In genomic region chr11:84523321-84523831, GRCm38 (mm10) we compare ENCODE assay signal across 8 mouse cellular contexts. TPM values are rescaled to one million over a fixed set of nuclear protein-coding genes. Genes with fewer than 3 reads are reported as not detected.
DNase-seq lines count a peak whose midpoint lies in the region; ATAC-seq lines count a peak whose summit lies in the region.

No protein-coding gene starts in this region.

- H3K27me3 ChIP-seq in forebrain, embryonic 11.5 days (ENCODE audit: control insufficient read depth, insufficient read depth, low read length): peaks cover 98% of the 10 kb centered on the region
- peaks cover 100% of the 10 kb centered on the region for H3K27me3 ChIP-seq in limb, embryonic 10.5 days (ENCODE audit: low read depth, poor library complexity, severe bottlenecking)

- no peaks in the 10 kb centered on the region for H3K36me3 ChIP-seq in forebrain, embryonic 11.5 days (ENCODE audit: control insufficient read depth, insufficient read depth, low read length)
- H3K36me3 ChIP-seq in limb, embryonic 10.5 days: no peaks in the 10 kb centered on the region

- no peak overlapping the region for H3K27ac ChIP-seq in forebrain, embryonic 11.5 days (ENCODE audit: low read depth, low read length)
- H3K27ac ChIP-seq in limb, embryonic 10.5 days: no peak overlapping the region

- under 1% methylated on average over 16 of the region's 16 CpGs for WGBS in forebrain, embryonic 11.5 days
- under 1% methylated on average over 16 of the region's 16 CpGs for WGBS in limb, embryonic 10.5 days

- peak overlapping the region; percentile 20; the same call in 1 of the 2 replicates for H3K9ac ChIP-seq in forebrain, embryonic 11.5 days (ENCODE audit: low read length)

- H3K4me2 ChIP-seq in forebrain, embryonic 11.5 days (ENCODE audit: low read depth, low read length, severe bottlenecking): peak overlapping the region; percentile 1; the same call in 1 of the 2 replicates

- peak overlapping the region; percentile 45 for H3K4me3 ChIP-seq in forebrain, embryonic 11.5 days (ENCODE audit: low read depth, low read length)
- peak overlapping the region; percentile 60; the same call in 1 of the 2 replicates for H3K4me3 ChIP-seq in limb, embryonic 10.5 days

- H3K4me1 ChIP-seq in forebrain, embryonic 11.5 days (replicated peaks; ENCODE audit: control insufficient read depth, insufficient read depth, low read length): peaks cover 16% of the 10 kb centered on the region; the same call in 1 of the 2 replicates
- H3K4me1 ChIP-seq in limb, embryonic 10.5 days: peaks cover 52% of the 10 kb centered on the region

- peak; percentile 73 for DNase-seq in cerebellum, adult 11-12 months
- no peak for DNase-seq in cerebellum, postnatal 4 days (ENCODE audit: low spot score in 2 of 2)
- peak; percentile 34 for DNase-seq in ES-CJ7 (ENCODE audit: low read depth, low spot score)
- no peak for DNase-seq in forebrain, embryonic 11.5 days (ENCODE audit: low spot score)
- DNase-seq in limb, embryonic 10.5 days (ENCODE audit: low spot score): peak; percentile 64
- DNase-seq in natural killer cell, adult 2 months (ENCODE audit: low spot score in 2 of 2): no peak
- DNase-seq in spleen, postnatal 4 days (ENCODE audit: low spot score in 2 of 2): no peak
- no peak for DNase-seq in layer of hippocampus, adult 8-10 months (ENCODE audit: low spot score in 2 of 2)

- no peak for ATAC-seq in forebrain, embryonic 11.5 days (replicated peaks; ENCODE audit: low FRiP score)

- H3K9me3 ChIP-seq in forebrain, embryonic 11.5 days (ENCODE audit: control insufficient read depth, low read length): no peaks in the 10 kb centered on the region; the same call in 1 of the 2 replicates
- H3K9me3 ChIP-seq in limb, embryonic 10.5 days (replicated peaks): no peaks in the 10 kb centered on the region

RNA-seq across cellular contexts. Expression of gene Lhx1, which starts 2.0 kb away (rescaled TPM):
- polyA plus RNA-seq in forebrain, embryonic 11.5 days (2014; fragmentation: Nextera tagmentation; extraction: Ambion mirVana): 9.4 and 10.9 TPM in 2 replicates
- polyA plus RNA-seq in limb, embryonic 10.5 days (2016; fragmentation: Nextera tagmentation; extraction: Ambion mirVana): 0.16 and 0.31 TPM in 2 replicates
- total RNA-seq in layer of hippocampus, adult 8-10 months (2022): under 1 TPM in 3 of 4 experiments, not detected in 1; 0.08 to 0.43 (median 0.18) TPM

RNA-seq across cellular contexts. Expression of gene Aatf, which starts 10.1 kb away (rescaled TPM):
- 53.6 and 54.8 TPM in 2 replicates for polyA plus RNA-seq in forebrain, embryonic 11.5 days (2014; fragmentation: Nextera tagmentation; extraction: Ambion mirVana)
- 52.5 and 56.7 TPM in 2 replicates for polyA plus RNA-seq in limb, embryonic 10.5 days (2016; fragmentation: Nextera tagmentation; extraction: Ambion mirVana)
- 10 to 100 TPM; 20.1 to 24.8 (median 21.7) TPM for total RNA-seq in layer of hippocampus, adult 8-10 months (2022)

Comparison
In these comparisons a context has a peak if more than half of its experiments do, and no peak if none do; other contexts are left out.
1. DNase-seq: peak in cerebellum, adult 11-12 months (single experiment), ES-CJ7 (single experiment) and limb, embryonic 10.5 days (single experiment); none in cerebellum, postnatal 4 days (0 of 2), forebrain, embryonic 11.5 days (single experiment), natural killer cell, adult 2 months (0 of 2), spleen, postnatal 4 days (0 of 2) and layer of hippocampus, adult 8-10 months (0 of 2).